Mouse (Mus musculus) ES-Bruce4 (cell line): ENCODE results near the gene Fiz1.

ENCODE experiments used
- CTCF ChIP-seq: IDR thresholded peaks from one replicate; pipeline ENCODE4 v1.8.1; 2011; ENCODE audit warnings: low read depth, low read length
- EP300 ChIP-seq: IDR thresholded peaks from 2 replicates; pipeline ENCODE4 v1.6.1; 2011; ENCODE audit warnings: low read depth, low read length; ENCODE audit not compliant: insufficient read depth
- POLR2A ChIP-seq: IDR thresholded peaks from one replicate; pipeline ENCODE4 v1.8.1; 2011; ENCODE audit warnings: low read length; ENCODE audit not compliant: insufficient read depth

DNA sequence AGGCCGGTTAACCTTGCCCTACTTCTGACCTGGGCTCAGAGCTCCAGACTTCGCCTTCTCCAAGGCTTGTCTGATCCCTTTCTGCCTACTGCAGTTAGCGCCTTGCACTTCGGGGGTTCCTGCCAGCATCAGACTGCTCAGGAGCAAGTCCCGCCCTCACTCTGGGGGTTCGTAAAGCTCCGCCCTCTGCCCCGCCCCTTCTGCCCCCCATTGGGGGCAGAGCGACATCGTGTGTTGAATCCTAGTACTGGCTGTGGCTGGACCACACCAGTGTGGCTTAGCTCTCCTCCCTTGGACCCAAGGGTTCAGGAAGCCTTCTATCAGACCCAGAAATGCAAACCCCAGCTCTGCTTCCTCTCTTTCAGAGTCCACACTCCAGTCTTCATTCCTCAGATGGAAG is 50.2 kb downstream of the Fiz1 start, which contains the start of gene Sbk2:
- peak; percentile 80 for TF ChIP-seq CTCF
- no peak for TF ChIP-seq POLR2A
- TF ChIP-seq EP300 = no peak
